Mouse (Mus musculus) liver, postnatal 0 days (tissue): ENCODE measurements at regions not wholly inside any gene's neighbourhood (a gene's known extent, or its start where the extent isn't known, plus 50 kb on each side); places are given as distances from the start of the nearest gene placed in this dataset.

Experiments
- ATAC-seq: fragments of 200-750 bp; cut with Nextera tagmentation; 2 replicates; pipeline ENCODE4 v1.8.0; 2017; ENCODE audit warnings: mild to moderate bottlenecking, moderate library complexity
- DNase-seq: peaks from one replicate; pipeline ENCODE4 v3.0.0-alpha.2; 2016
- H3K27ac ChIP-seq: fragments of 300-500 bp; sonication (generic); 2 replicates; pipeline ENCODE4 v1.5.1; 2014; ENCODE audit warnings: antibody characterized with exemption, moderate library complexity, mild to moderate bottlenecking, low read depth
- H3K27me3 ChIP-seq: fragments of 300-500 bp; sonication (generic); 2 replicates; pipeline ENCODE4 v1.6.1; 2014; ENCODE audit warnings: low read length, control low read depth, mixed read lengths; ENCODE audit not compliant: insufficient read depth
- H3K36me3 ChIP-seq: fragments of 300-500 bp; sonication (generic); replicated peaks from 2 replicates; pipeline ENCODE4 v1.6.1; 2014; ENCODE audit warnings: mild to moderate bottlenecking, control low read depth, low read length, moderate library complexity, mixed read lengths; ENCODE audit not compliant: insufficient read depth
- H3K4me1 ChIP-seq: fragments of 300-500 bp; sonication (generic); 2 replicates; pipeline ENCODE4 v1.6.1; 2014; ENCODE audit warnings: antibody characterized with exemption, mild to moderate bottlenecking, control low read depth; ENCODE audit not compliant: insufficient read depth
- H3K4me2 ChIP-seq: fragments of 300-500 bp; sonication (generic); 2 replicates; pipeline ENCODE4 v1.6.1; 2014; ENCODE audit warnings: low read depth, mild to moderate bottlenecking, low read length, moderate library complexity, mixed read lengths
- H3K4me3 ChIP-seq: fragments of 300-500 bp; sonication (generic); 2 replicates; pipeline ENCODE4 v1.5.1; 2014; ENCODE audit warnings: low read depth, low read length
- H3K9ac ChIP-seq: fragments of 300-500 bp; sonication (generic); replicated peaks from 2 replicates; pipeline ENCODE4 v1.6.1; 2014; ENCODE audit warnings: mild to moderate bottlenecking, moderate library complexity
- H3K9me3 ChIP-seq: fragments of 300-500 bp; sonication (generic); 2 replicates; pipeline ENCODE4 v1.6.1; 2016; ENCODE audit warnings: mild to moderate bottlenecking, control low read depth, low read length, mixed read lengths
- CTCF ChIP-seq: sonication (generic); IDR thresholded peaks from 2 replicates; pipeline ENCODE4 v1.5.1; 2016; ENCODE audit warnings: antibody characterized with exemption, low read depth
- EP300 ChIP-seq: IDR thresholded peaks from 2 replicates; pipeline ENCODE4 v1.6.1; 2016; ENCODE audit warnings: antibody characterized with exemption, low read depth, mild to moderate bottlenecking
- WGBS: fragments of 180-500 bp; shearing (Covaris S2); extraction: QIAGEN DNeasy Blood & Tissue Kit; methylation state at CpG from one replicate; pipeline ENCODE4 v1.1.7; 2014; ENCODE audit not compliant: insufficient replicate concordance; 5-methylcytosine and 5-hydroxymethylcytosine counted together

DNA sequence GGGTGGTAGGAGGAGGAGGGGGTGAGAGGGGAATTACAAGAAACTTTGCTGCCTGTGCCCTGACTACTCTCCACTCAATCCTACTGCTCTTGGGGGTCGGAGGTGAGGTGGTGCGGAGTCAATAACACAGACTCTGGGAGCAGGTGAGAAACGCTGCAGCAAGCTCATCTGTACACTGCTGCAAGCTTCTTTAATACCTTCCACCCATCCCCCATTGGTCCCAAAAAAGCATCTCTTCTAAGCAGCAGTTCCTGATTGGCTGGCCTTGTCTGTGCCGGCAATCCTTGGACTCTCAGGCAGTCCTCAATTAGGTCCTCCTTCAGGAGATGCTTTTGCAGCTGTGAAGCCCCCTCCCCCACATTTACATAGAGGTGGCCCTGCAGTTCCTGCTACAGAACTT lies 79.7 kb upstream of the Bach2 start:
- WGBS = 62% methylated on average over 4 of the region's 4 CpGs
- DNase-seq (no peak), ATAC-seq (no peak)

GRCm38 (mm10) chr4:32160815-32161214 lies 77.8 kb upstream of the Bach2 start:
- no peaks in the 10 kb centered on the region for H3K27me3 ChIP-seq
- DNase-seq = no peak
- no peak for TF ChIP-seq EP300
- no peak for TF ChIP-seq CTCF
- no peak overlapping the region for H3K27ac ChIP-seq
- no peak overlapping the region for H3K4me2 ChIP-seq
- H3K4me3 ChIP-seq = no peak overlapping the region
- no peaks in the 10 kb centered on the region for H3K9me3 ChIP-seq
- H3K9ac ChIP-seq = no peak overlapping the region
- peaks cover 8% of the 10 kb centered on the region for H3K4me1 ChIP-seq
- WGBS = 22% methylated on average over 2 of the region's 2 CpGs
- H3K36me3 ChIP-seq = no peaks in the 10 kb centered on the region
- ATAC-seq = no peak

More for the DNA sequence above, 79.7 kb upstream of the Bach2 start:
- Histone ChIP-seq H3K9ac (no peak overlapping the region), H3K9me3 (no peaks in the 10 kb centered on the region), H3K27me3 (no peaks in the 10 kb centered on the region), H3K36me3 (no peaks in the 10 kb centered on the region), H3K27ac (no peak overlapping the region), H3K4me1 (peaks cover 8% of the 10 kb centered on the region), H3K4me3 (no peak overlapping the region), H3K4me2 (no peak overlapping the region)
- TF ChIP-seq EP300 (no peak), CTCF (no peak)

DNA sequence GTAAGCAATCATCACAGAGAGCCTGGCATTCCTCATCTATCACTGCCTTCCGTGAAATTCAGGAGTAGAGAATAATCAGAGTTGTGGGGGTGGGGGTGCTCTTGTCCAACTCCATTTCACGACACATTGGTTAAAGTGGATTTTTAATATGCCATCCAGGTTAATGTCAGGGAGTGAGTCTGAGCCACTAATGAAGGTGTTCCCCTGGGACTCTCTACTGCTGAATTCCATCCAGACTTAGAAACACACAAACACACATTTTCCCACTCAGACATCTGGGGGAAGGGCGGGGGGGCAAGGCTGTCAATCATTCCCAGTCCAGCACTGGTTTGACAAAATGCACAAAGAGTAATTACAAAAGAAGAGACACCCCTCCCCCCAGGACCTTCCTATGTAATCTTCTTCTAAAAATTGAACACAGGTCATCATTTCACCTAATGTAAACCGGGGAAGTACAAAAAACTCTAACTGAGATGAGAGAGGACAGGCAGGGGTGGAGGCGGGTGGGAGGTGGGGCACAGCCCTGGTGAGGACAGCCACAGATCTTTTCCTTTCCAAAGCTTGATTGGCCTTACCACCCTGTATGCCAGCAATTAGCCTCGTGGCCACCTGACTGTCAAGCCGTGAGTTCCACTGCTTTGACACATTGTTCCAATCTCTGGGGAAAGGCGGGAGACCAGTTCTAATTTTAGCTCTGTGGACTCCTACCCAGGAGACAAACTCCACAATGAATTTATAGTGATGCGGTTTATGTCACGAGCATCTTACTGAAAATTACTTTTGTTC lies 76.5 kb upstream of the Bach2 start:
- WGBS = 71% methylated on average over 10 of the region's 10 CpGs
- ATAC-seq = no peak

GRCm38 (mm10) chr4:32162694-32163240 lies 75.8 kb upstream of the Bach2 start:
- H3K9me3 ChIP-seq = no peaks in the 10 kb centered on the region
- WGBS = 59% methylated on average over 12 of the region's 12 CpGs
- DNase-seq = no peak
- H3K36me3 ChIP-seq = no peaks in the 10 kb centered on the region
- H3K27ac ChIP-seq = no peak overlapping the region
- peaks cover 8% of the 10 kb centered on the region for H3K4me1 ChIP-seq
- H3K9ac ChIP-seq = no peak overlapping the region
- no peaks in the 10 kb centered on the region for H3K27me3 ChIP-seq
- H3K4me3 ChIP-seq = no peak overlapping the region
- ATAC-seq = no peak
- no peak overlapping the region for H3K4me2 ChIP-seq
- TF ChIP-seq CTCF (no peak), EP300 (no peak)

More for the DNA sequence above, 76.5 kb upstream of the Bach2 start:
- Histone ChIP-seq H3K4me3 (no peak overlapping the region), H3K9me3 (no peaks in the 10 kb centered on the region), H3K36me3 (no peaks in the 10 kb centered on the region), H3K27me3 (no peaks in the 10 kb centered on the region), H3K27ac (no peak overlapping the region), H3K9ac (no peak overlapping the region), H3K4me1 (peaks cover 8% of the 10 kb centered on the region), H3K4me2 (no peak overlapping the region)
- no peak for TF ChIP-seq CTCF
- no peak for TF ChIP-seq EP300
- DNase-seq = no peak

- peak overlapping the region; percentile 60 for H3K27ac ChIP-seq
- no peaks in the 10 kb centered on the region for H3K27me3 ChIP-seq
- no peak for ATAC-seq
- H3K9ac ChIP-seq = no peak overlapping the region
- 71% methylated on average over 11 of the region's 11 CpGs for WGBS
- H3K36me3 ChIP-seq = no peaks in the 10 kb centered on the region
- peaks cover 8% of the 10 kb centered on the region for H3K4me1 ChIP-seq
- H3K4me2 ChIP-seq = no peak overlapping the region
- DNase-seq = no peak
- no peak overlapping the region for H3K4me3 ChIP-seq
- no peak for TF ChIP-seq CTCF
- TF ChIP-seq EP300 = no peak
- H3K9me3 ChIP-seq = no peaks in the 10 kb centered on the region
These were observed 74.4 kb upstream of the Bach2 start for GRCm38 (mm10) chr4:32164081-32164641.

GRCm38 (mm10) chr4:32164736-32165241 lies 73.8 kb upstream of the Bach2 start:
- H3K36me3 ChIP-seq = no peaks in the 10 kb centered on the region
- H3K4me3 ChIP-seq = no peak overlapping the region
- ATAC-seq = peak; percentile 31; the same call in 1 of the 2 replicates
- H3K27ac ChIP-seq = peak overlapping the region; percentile 60
- no peaks in the 10 kb centered on the region for H3K9me3 ChIP-seq
- DNase-seq = no peak
- WGBS = 71% methylated on average over 11 of the region's 11 CpGs
- no peak overlapping the region for H3K9ac ChIP-seq
- peaks cover 9% of the 10 kb centered on the region for H3K4me1 ChIP-seq
- no peak overlapping the region for H3K4me2 ChIP-seq
- no peaks in the 10 kb centered on the region for H3K27me3 ChIP-seq
- TF ChIP-seq CTCF (no peak), EP300 (no peak)
